Comparison of ENCODE assay signal across 8 mouse cellular contexts in genomic region chr9:44178389-44178788, GRCm38 (mm10). TPM values are rescaled to one million over a fixed set of nuclear protein-coding genes. Genes with fewer than 3 reads are reported as not detected.
DNase-seq lines count a peak whose midpoint lies in the region; ATAC-seq and TF ChIP-seq lines count a peak whose summit lies in the region.

No protein-coding gene starts in this region.

- no peak overlapping the region for H3K27ac ChIP-seq in cerebellum, adult 2 months (ENCODE audit: insufficient read depth, low read length)

- WGBS in cerebellum, adult 2 months: 88% methylated on average over 14 of the region's 14 CpGs
- 84% methylated on average over 14 of the region's 14 CpGs for WGBS in lung, adult 2 months

- no peak for DNase-seq in cerebellum, adult 2 months
- DNase-seq in cerebellum, adult 9-10 months: no peak
- DNase-seq in lung, adult 2 months: no peak
- DNase-seq in lung, postnatal 25 days (ENCODE audit: low spot score): no peak
- peak; percentile 41 for DNase-seq in embryo, embryonic 11 days
- DNase-seq in lung, postnatal 36 days: peak; percentile 36

- ATAC-seq in erythroid progenitor cell, adult 5-6 weeks (replicated peaks; ENCODE audit: low FRiP score, poor library complexity, severe bottlenecking): no peak
- ATAC-seq in activated CD4-positive, CD25-positive, alpha-beta regulatory T cell, adult 4 months: no peak

- TF ChIP-seq CTCF in cerebellum, adult 2 months (IDR thresholded peaks at IDR 0.05; ENCODE audit: borderline replicate concordance, insufficient read depth, low read depth, low read length): peak; percentile 36; the same call in 1 of the 2 replicates
- TF ChIP-seq CTCF in lung, adult 2 months (IDR thresholded peaks at IDR 0.05; ENCODE audit: insufficient read depth, low read length): peak; percentile 29; the same call in 1 of the 2 replicates

- H3K27me3 ChIP-seq in cerebellum, adult 2 months (ENCODE audit: control insufficient read depth, insufficient read depth, low read length): no peaks in the 10 kb centered on the region

- H3K4me1 ChIP-seq in cerebellum, adult 2 months (ENCODE audit: control insufficient read depth, insufficient read depth, low read length): peaks cover 4% of the 10 kb centered on the region; the same call in 1 of the 2 replicates
- peaks cover 4% of the 10 kb centered on the region for H3K4me1 ChIP-seq in lung, adult 2 months (ENCODE audit: control insufficient read depth, insufficient read depth, low read length)

- H3K4me3 ChIP-seq in cerebellum, adult 2 months (replicated peaks; ENCODE audit: insufficient read depth, low read depth, low read length): no peak overlapping the region
- H3K4me3 ChIP-seq in lung, adult 2 months (replicated peaks; ENCODE audit: extremely low read depth, low read depth, low read length): no peak overlapping the region

- no peak for TF ChIP-seq POLR2A in cerebellum, adult 2 months (IDR thresholded peaks at IDR 0.05; ENCODE audit: borderline replicate concordance, insufficient read depth, low read length)
- no peak for TF ChIP-seq POLR2A in lung, adult 2 months (IDR thresholded peaks at IDR 0.05; ENCODE audit: borderline replicate concordance, extremely low read depth, low read depth, low read length)

RNA-seq across cellular contexts. Expression of gene Mcam, which starts 44.1 kb away (rescaled TPM):
- 57.0 and 61.8 TPM in 2 replicates for polyA plus RNA-seq in cerebellum, adult 2 months (2012; rRNA removed)
- polyA plus RNA-seq in lung, adult 2 months (2012; rRNA removed): 170 and 209 TPM in 2 replicates
- not detected in 2 replicates for total RNA-seq in erythroid progenitor cell, adult 5-6 weeks (2015; ENCODE audit: low replicate concordance)
- total RNA-seq in erythroid progenitor cell, adult 5-6 weeks (2017; ENCODE audit: low replicate concordance): 0.30 TPM in 1 of 2 replicates, not detected in the other
- polyA plus RNA-seq in activated CD4-positive, CD25-positive, alpha-beta regulatory T cell, adult 4 months (2017; shearing (Covaris generic)): under 1 TPM in 1 of 2 experiments, not detected in 1; 0.16 TPM

RNA-seq across cellular contexts. Expression of gene Cbl, which starts 55.5 kb away (rescaled TPM):
- 14.5 and 15.3 TPM in 2 replicates for polyA plus RNA-seq in cerebellum, adult 2 months (2012; rRNA removed)
- polyA plus RNA-seq in lung, adult 2 months (2012; rRNA removed): 9.0 and 14.2 TPM in 2 replicates
- 43.2 TPM in 2 replicates for total RNA-seq in erythroid progenitor cell, adult 5-6 weeks (2015; ENCODE audit: low replicate concordance)
- total RNA-seq in erythroid progenitor cell, adult 5-6 weeks (2017; ENCODE audit: low replicate concordance): 16.2 and 21.3 TPM in 2 replicates
- polyA plus RNA-seq in activated CD4-positive, CD25-positive, alpha-beta regulatory T cell, adult 4 months (2017; shearing (Covaris generic)): 10 to 100 TPM; 22.8 to 25.0 TPM

Comparison
In these comparisons a context has a peak if more than half of its experiments do, and no peak if none do; other contexts are left out.
1. DNase-seq: peak in embryo, embryonic 11 days (single experiment) and lung, postnatal 36 days (single experiment); none in cerebellum, adult 2 months (0 of 2), cerebellum, adult 9-10 months (single experiment), lung, adult 2 months (single experiment) and lung, postnatal 25 days (single experiment).
2. RNA of gene Mcam, which starts 44.1 kb away (polyA plus RNA-seq): 170 to 209 TPM in lung, adult 2 months and 57.0 to 61.8 TPM in cerebellum, adult 2 months; 0.16 TPM in activated CD4-positive, CD25-positive, alpha-beta regulatory T cell, adult 4 months; every median in the first group is over 10 times any median in the second.